Mouse (Mus musculus) embryonic facial prominence, embryonic 12.5 days (tissue): Measurements from ENCODE around the gene 2010111I01Rik. TPM values are rescaled to one million over a fixed set of nuclear protein-coding genes. Genes with fewer than 3 reads are reported as not detected.

Experiments
- ATAC-seq: fragments of 200-750 bp; cut with Nextera tagmentation; 2 replicates; pipeline ENCODE4 v1.8.0; 2017; ENCODE audit not compliant: insufficient number of reproducible peaks, insufficient read depth, low FRiP score, low TSS enrichment
- H3K27ac ChIP-seq: fragments of 300-500 bp; sonication (generic); 2 replicates; pipeline ENCODE4 v1.5.1; 2016; ENCODE audit warnings: mild to moderate bottlenecking
- H3K27me3 ChIP-seq: fragments of 300-500 bp; sonication (generic); 2 replicates; pipeline ENCODE4 v1.6.1; 2016; ENCODE audit warnings: mild to moderate bottlenecking, moderate library complexity
- H3K36me3 ChIP-seq: fragments of 300-500 bp; sonication (generic); 2 replicates; pipeline ENCODE4 v1.6.1; 2016; ENCODE audit warnings: mild to moderate bottlenecking
- H3K4me1 ChIP-seq: fragments of 300-500 bp; sonication (generic); 2 replicates; pipeline ENCODE4 v1.6.1; 2016
- H3K4me2 ChIP-seq: fragments of 300-500 bp; sonication (generic); replicated peaks from 2 replicates; pipeline ENCODE4 v1.6.1; 2016; ENCODE audit warnings: mild to moderate bottlenecking, moderate library complexity
- H3K4me3 ChIP-seq: fragments of 300-500 bp; sonication (generic); 2 replicates; pipeline ENCODE4 v1.5.1; 2016; ENCODE audit warnings: mild to moderate bottlenecking
- H3K9ac ChIP-seq: fragments of 300-500 bp; sonication (generic); 2 replicates; pipeline ENCODE4 v1.6.1; 2016; ENCODE audit warnings: mild to moderate bottlenecking, moderate library complexity
- H3K9me3 ChIP-seq: fragments of 300-500 bp; sonication (generic); 2 replicates; pipeline ENCODE4 v1.6.1; 2016; ENCODE audit warnings: mild to moderate bottlenecking, moderate library complexity
- WGBS: fragments of 180-500 bp; shearing (Covaris S2); methylation state at CpG from one replicate; pipeline ENCODE4 v1.1.7; 2016; 5-methylcytosine and 5-hydroxymethylcytosine counted together
- polyA plus RNA-seq: library from polyadenylated mRNA; unstranded; fragments of >200 nt; fragmentation: Nextera tagmentation; extraction: Ambion mirVana; gene quantifications from 2 replicates; pipeline ENCODE4 v1.2.1, GENCODE M21; 2016

The 2010111I01Rik gene
- polyA plus RNA-seq, 1 experiment from 2014 or later: 144 TPM

DNA sequence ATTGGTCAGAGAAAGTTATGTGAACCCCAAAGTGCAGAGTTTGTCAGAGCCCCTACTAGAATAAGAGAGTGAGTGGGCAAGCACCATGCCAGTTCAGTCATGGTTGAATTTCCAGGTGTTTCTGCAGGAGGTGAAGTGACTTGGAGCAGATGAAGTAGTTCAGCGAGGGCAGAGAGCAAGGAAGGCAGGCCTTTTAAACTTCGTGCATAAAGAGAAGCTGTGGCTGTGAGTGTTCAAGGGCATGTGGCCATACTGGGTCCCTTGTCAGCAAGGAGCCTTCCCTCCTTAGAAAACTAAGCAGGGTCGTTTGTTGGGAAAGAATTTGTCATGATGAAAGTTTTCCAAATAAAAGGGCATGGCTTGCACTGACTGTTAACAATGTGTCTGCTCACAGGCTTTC is 161.5 kb downstream of the 2010111I01Rik start:
- no peaks in the 10 kb centered on the region for H3K27me3 ChIP-seq
- no peak overlapping the region for H3K9ac ChIP-seq
- WGBS: 61% methylated on average over 3 of the region's 3 CpGs
- H3K9me3 ChIP-seq: peaks cover 7% of the 10 kb centered on the region; the same call in 1 of the 2 replicates
- no peak overlapping the region for H3K4me3 ChIP-seq
- no peaks in the 10 kb centered on the region for H3K4me1 ChIP-seq
- H3K4me2 ChIP-seq: no peak overlapping the region
- no peak overlapping the region for H3K27ac ChIP-seq
- H3K36me3 ChIP-seq: no peaks in the 10 kb centered on the region
- ATAC-seq: no peak

GRCm38 (mm10) chr13:63127516-63127915 is 162.8 kb downstream of the 2010111I01Rik start:
- no peak for ATAC-seq
- H3K36me3 ChIP-seq: no peaks in the 10 kb centered on the region
- H3K9ac ChIP-seq: no peak overlapping the region
- no peak overlapping the region for H3K4me2 ChIP-seq
- H3K27me3 ChIP-seq: no peaks in the 10 kb centered on the region
- WGBS: 94% methylated on average over 1 of the region's 1 CpGs
- no peak overlapping the region for H3K27ac ChIP-seq
- H3K4me3 ChIP-seq: no peak overlapping the region
- peaks cover 7% of the 10 kb centered on the region; the same call in 1 of the 2 replicates for H3K9me3 ChIP-seq
- no peaks in the 10 kb centered on the region for H3K4me1 ChIP-seq

DNA sequence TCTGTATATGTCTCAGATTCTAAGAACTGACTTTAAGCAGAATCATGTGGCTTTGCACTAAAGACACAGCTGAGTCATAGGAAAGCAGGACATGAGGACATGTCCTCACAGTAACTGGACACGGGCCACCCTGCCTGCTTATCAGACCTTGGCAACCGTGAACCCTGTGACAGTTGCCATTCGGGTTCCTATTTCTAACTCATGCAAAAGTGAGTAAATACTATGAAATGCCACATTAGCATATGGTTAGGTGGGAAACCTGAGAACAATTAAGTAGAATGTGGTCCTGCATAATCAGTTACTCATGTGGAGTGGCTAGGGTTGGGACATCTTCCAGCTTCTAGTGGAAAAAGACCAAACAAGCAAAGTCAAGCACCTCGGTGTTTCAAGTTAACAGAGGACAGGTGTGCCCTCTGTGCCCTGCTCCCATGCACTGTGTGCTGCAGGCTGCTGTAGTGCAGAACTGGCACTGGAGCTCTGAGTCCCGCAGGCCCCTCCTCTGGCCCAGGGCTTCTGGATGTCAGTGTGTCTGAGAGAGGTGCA is 170.3 kb downstream of the 2010111I01Rik start:
- ATAC-seq: no peak

GRCm38 (mm10) chr13:63135994-63136393 is 171.3 kb downstream of the 2010111I01Rik start:
- whole genome bisulfite sequencing: 88% methylated on average over 7 of the region's 7 CpGs
- Histone ChIP-seq H3K27ac (no peak overlapping the region; the same call in 1 of the 2 replicates), H3K4me2 (no peak overlapping the region)

More for the DNA sequence above, 170.3 kb downstream of the 2010111I01Rik start:
- Histone ChIP-seq H3K4me1 (0 out of 2 replicates have a peak, but pooled peaks cover 4% of the 10 kb centered on the region), H3K27me3 (no peaks in the 10 kb centered on the region), H3K9me3 (no peaks in the 10 kb centered on the region), H3K27ac (no peak overlapping the region), H3K4me2 (no peak overlapping the region), H3K9ac (no peak overlapping the region), H3K4me3 (no peak overlapping the region), H3K36me3 (no peaks in the 10 kb centered on the region)
- WGBS: 56% methylated on average over 5 of the region's 5 CpGs

GRCm38 (mm10) chr13:63136775-63137174 is 172.1 kb downstream of the 2010111I01Rik start:
- ATAC-seq: no peak
- Histone ChIP-seq H3K4me3 (no peak overlapping the region), H3K9ac (no peak overlapping the region), H3K9me3 (no peaks in the 10 kb centered on the region), H3K4me2 (no peak overlapping the region), H3K27ac (no peak overlapping the region), H3K36me3 (no peaks in the 10 kb centered on the region), H3K4me1 (0 out of 2 replicates have a peak, but pooled peaks cover 7% of the 10 kb centered on the region), H3K27me3 (no peaks in the 10 kb centered on the region)
- 78% methylated on average over 1 of the region's 1 CpGs for WGBS

More at GRCm38 (mm10) chr13:63135994-63136393, 171.3 kb downstream of the 2010111I01Rik start:
- Histone ChIP-seq H3K4me1 (0 out of 2 replicates have a peak, but pooled peaks cover 7% of the 10 kb centered on the region), H3K4me3 (no peak overlapping the region), H3K9me3 (no peaks in the 10 kb centered on the region), H3K36me3 (no peaks in the 10 kb centered on the region), H3K27me3 (no peaks in the 10 kb centered on the region), H3K9ac (no peak overlapping the region)
- ATAC-seq: no peak

DNA sequence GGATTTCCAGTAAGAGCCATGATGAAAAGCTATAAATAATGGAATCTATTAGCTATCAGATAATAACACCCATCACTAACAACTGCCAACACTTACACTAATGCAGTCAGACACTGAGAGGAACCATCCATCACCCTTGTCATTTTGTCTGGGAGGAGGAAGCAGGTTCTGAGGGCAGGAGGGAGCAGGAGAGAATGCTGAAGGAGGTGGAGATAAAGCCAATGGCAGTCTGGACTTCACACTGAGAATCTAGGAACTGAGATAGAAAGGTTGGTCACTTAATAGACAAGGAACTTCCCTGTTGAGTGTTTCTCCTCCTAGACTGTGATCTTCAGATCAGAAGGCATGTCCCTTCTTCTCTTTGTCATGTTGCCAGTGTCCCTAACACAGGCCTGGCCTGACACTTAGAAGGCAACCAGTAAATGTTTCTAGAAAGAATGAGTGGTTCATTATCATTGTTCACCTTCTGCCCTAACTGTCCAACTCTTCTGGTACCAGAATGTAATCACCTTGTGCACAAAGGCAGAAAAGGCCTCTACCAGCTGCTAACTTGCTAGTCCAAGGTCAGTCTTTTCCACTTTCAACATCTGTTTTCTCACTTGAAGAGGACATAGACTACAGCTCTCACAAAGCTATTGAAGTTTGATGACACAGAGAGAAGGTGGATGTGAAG is 173.8 kb downstream of the 2010111I01Rik start:
- Histone ChIP-seq H3K9ac (no peak overlapping the region), H3K4me2 (no peak overlapping the region), H3K27me3 (no peaks in the 10 kb centered on the region), H3K36me3 (no peaks in the 10 kb centered on the region), H3K9me3 (no peaks in the 10 kb centered on the region), H3K4me3 (no peak overlapping the region), H3K27ac (no peak overlapping the region), H3K4me1 (0 out of 2 replicates have a peak, but pooled peaks cover 7% of the 10 kb centered on the region)
- ATAC-seq: no peak

- Histone ChIP-seq H3K27ac (peak overlapping the region; percentile 17; the same call in 1 of the 2 replicates), H3K9ac (no peak overlapping the region), H3K9me3 (no peaks in the 10 kb centered on the region), H3K4me3 (no peak overlapping the region), H3K36me3 (no peaks in the 10 kb centered on the region), H3K4me1 (0 out of 2 replicates have a peak, but pooled peaks cover 7% of the 10 kb centered on the region), H3K4me2 (no peak overlapping the region), H3K27me3 (no peaks in the 10 kb centered on the region)
- ATAC-seq: no peak
- WGBS: 79% methylated on average over 10 of the region's 10 CpGs
Observed at GRCm38 (mm10) chr13:63139463-63140226, 175.0 kb downstream of the 2010111I01Rik start.

- H3K9ac ChIP-seq: no peak overlapping the region
- no peaks in the 10 kb centered on the region for H3K36me3 ChIP-seq
- 77% methylated on average over 6 of the region's 6 CpGs for WGBS
- no peak for ATAC-seq
- H3K27me3 ChIP-seq: no peaks in the 10 kb centered on the region
- no peak overlapping the region for H3K4me2 ChIP-seq
- no peak overlapping the region for H3K27ac ChIP-seq
- H3K4me3 ChIP-seq: no peak overlapping the region
- H3K9me3 ChIP-seq: no peaks in the 10 kb centered on the region
- 0 out of 2 replicates have a peak, but pooled peaks cover 3% of the 10 kb centered on the region for H3K4me1 ChIP-seq
Observed at GRCm38 (mm10) chr13:63140784-63141183, 176.1 kb downstream of the 2010111I01Rik start.

GRCm38 (mm10) chr13:63141275-63141674 is 176.6 kb downstream of the 2010111I01Rik start:
- no peak for ATAC-seq
- H3K27ac ChIP-seq: no peak overlapping the region
- H3K9ac ChIP-seq: no peak overlapping the region
- no peak overlapping the region for H3K4me3 ChIP-seq
- H3K9me3 ChIP-seq: no peaks in the 10 kb centered on the region
- H3K36me3 ChIP-seq: no peaks in the 10 kb centered on the region
- no peaks in the 10 kb centered on the region for H3K27me3 ChIP-seq
- H3K4me2 ChIP-seq: no peak overlapping the region
- H3K4me1 ChIP-seq: 0 out of 2 replicates have a peak, but pooled peaks cover 3% of the 10 kb centered on the region

DNA sequence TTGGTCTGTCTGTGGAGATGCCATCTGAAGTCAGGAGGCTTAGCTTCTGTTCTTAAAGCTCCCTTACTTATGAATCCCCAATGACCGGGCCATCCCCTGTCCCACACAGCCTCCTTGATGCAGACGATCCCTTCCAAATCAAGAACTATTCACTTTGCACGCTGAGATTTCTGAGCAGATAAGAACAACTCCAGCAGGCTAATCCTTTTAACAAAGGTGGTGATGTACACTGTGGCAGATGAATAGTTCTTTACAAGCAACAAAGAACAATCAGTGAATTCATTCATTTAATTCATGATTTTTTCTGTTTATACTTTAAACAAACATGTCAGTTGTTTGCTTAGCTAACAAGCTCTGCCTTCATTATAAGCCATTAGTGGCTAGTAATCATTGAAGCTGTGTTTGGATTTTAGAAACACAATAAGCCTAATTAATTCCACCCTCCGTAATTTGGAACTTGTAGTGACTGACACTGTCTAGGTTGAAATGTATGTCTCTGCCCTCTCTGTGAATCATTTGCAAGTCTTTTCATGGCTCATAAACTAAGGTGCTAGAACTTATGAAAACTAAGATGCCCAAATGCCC is 182.0 kb downstream of the 2010111I01Rik start:
- Histone ChIP-seq H3K36me3 (no peaks in the 10 kb centered on the region), H3K4me2 (no peak overlapping the region), H3K4me1 (peaks cover 3% of the 10 kb centered on the region; the same call in 1 of the 2 replicates), H3K9me3 (no peaks in the 10 kb centered on the region), H3K4me3 (no peak overlapping the region), H3K27me3 (no peaks in the 10 kb centered on the region), H3K9ac (no peak overlapping the region), H3K27ac (no peak overlapping the region)
- 35% methylated on average over 4 of the region's 4 CpGs for WGBS
- ATAC-seq: no peak

- Histone ChIP-seq H3K4me1 (peaks cover 3% of the 10 kb centered on the region; the same call in 1 of the 2 replicates), H3K27me3 (no peaks in the 10 kb centered on the region), H3K36me3 (no peaks in the 10 kb centered on the region), H3K27ac (no peak overlapping the region), H3K4me2 (no peak overlapping the region), H3K9me3 (no peaks in the 10 kb centered on the region), H3K9ac (no peak overlapping the region), H3K4me3 (no peak overlapping the region)
- no peak for ATAC-seq
- WGBS: 75% methylated on average over 1 of the region's 1 CpGs
Observed at GRCm38 (mm10) chr13:63148157-63148556, 183.5 kb downstream of the 2010111I01Rik start.
